Mouse (Mus musculus): ENCODE measurements around the gene Pepd. TPM values are rescaled to one million over a fixed set of nuclear protein-coding genes. Genes with fewer than 3 reads are reported as not detected.

The Pepd gene
- total RNA-seq, 2 experiments from 2014 or later: 31.4 to 31.8 TPM

- Histone ChIP-seq H3K27ac (peak overlapping the region; percentile 74), H3K4me3 (no peak overlapping the region)
- no peak for DNase-seq (ENCODE audit: low spot score in 2 of 2)
- no peak for TF ChIP-seq CTCF (conservative IDR thresholded peaks at IDR 0.05)
Observed at GRCm38 (mm10) chr7:35042759-35043217, 130.6 kb downstream of the Pepd start.

GRCm38 (mm10) chr7:35043266-35043817 is 131.2 kb downstream of the Pepd start:
- no peak for DNase-seq (ENCODE audit: low spot score in 2 of 2)
- Histone ChIP-seq H3K4me3 (no peak overlapping the region), H3K27ac (peak overlapping the region; percentile 74; the same call in 1 of the 2 replicates)
- TF ChIP-seq CTCF (conservative IDR thresholded peaks at IDR 0.05): no peak

- no peak overlapping the region for H3K27ac ChIP-seq
- no peak for DNase-seq (ENCODE audit: low spot score in 2 of 2)
- peak; percentile 25; the same call in 1 of the 2 replicates for TF ChIP-seq CTCF (conservative IDR thresholded peaks at IDR 0.05)
- H3K4me3 ChIP-seq: no peak overlapping the region
Observed at GRCm38 (mm10) chr7:35044719-35045118, 132.5 kb downstream of the Pepd start.

GRCm38 (mm10) chr7:35046091-35046490 is 133.9 kb downstream of the Pepd start:
- no peak for DNase-seq (ENCODE audit: low spot score in 2 of 2)
- Histone ChIP-seq H3K27ac (no peak overlapping the region), H3K4me3 (no peak overlapping the region)
- TF ChIP-seq CTCF (conservative IDR thresholded peaks at IDR 0.05): no peak

GRCm38 (mm10) chr7:35050540-35050939 is 138.4 kb downstream of the Pepd start:
- DNase-seq (ENCODE audit: low spot score in 2 of 2): no peak
- H3K4me3 ChIP-seq: no peak overlapping the region
- H3K27ac ChIP-seq: no peak overlapping the region
- no peak for TF ChIP-seq CTCF (conservative IDR thresholded peaks at IDR 0.05)

- TF ChIP-seq CTCF (conservative IDR thresholded peaks at IDR 0.05): no peak
- Histone ChIP-seq H3K4me3 (no peak overlapping the region), H3K27ac (no peak overlapping the region)
- no peak for DNase-seq (ENCODE audit: low spot score in 2 of 2)
Observed at GRCm38 (mm10) chr7:35053161-35053560, 141.0 kb downstream of the Pepd start.

- Histone ChIP-seq H3K4me3 (no peak overlapping the region), H3K27ac (no peak overlapping the region)
- TF ChIP-seq CTCF (conservative IDR thresholded peaks at IDR 0.05): no peak
- no peak for DNase-seq (ENCODE audit: low spot score in 2 of 2)
Observed at GRCm38 (mm10) chr7:35054286-35054685, 142.1 kb downstream of the Pepd start.

- H3K4me3 ChIP-seq: peak overlapping the region; percentile 72
- DNase-seq (ENCODE audit: low spot score in 2 of 2): no peak
- TF ChIP-seq CTCF (conservative IDR thresholded peaks at IDR 0.05): no peak
- peak overlapping the region; percentile 96 for H3K27ac ChIP-seq
Observed at GRCm38 (mm10) chr7:35054977-35055618, 142.9 kb downstream of the Pepd start.

- peak overlapping the region; percentile 72 for H3K4me3 ChIP-seq
- peak; percentile 37 for TF ChIP-seq CTCF (conservative IDR thresholded peaks at IDR 0.05)
- H3K27ac ChIP-seq: peak overlapping the region; percentile 96
- DNase-seq (ENCODE audit: low spot score in 2 of 2): peak; percentile 42 to 73
Observed at GRCm38 (mm10) chr7:35055619-35056435, 143.6 kb downstream of the Pepd start.

GRCm38 (mm10) chr7:35056436-35056864 is 144.3 kb downstream of the Pepd start, which contains the start of gene Cebpg:
TSS of gene Cebpg (minus strand) at chr7:35056573.
- no peak for TF ChIP-seq CTCF (conservative IDR thresholded peaks at IDR 0.05)

GRCm38 (mm10) chr7:35056999-35057398 is 144.8 kb downstream of the Pepd start:
- no peak for TF ChIP-seq CTCF (conservative IDR thresholded peaks at IDR 0.05)
- peak overlapping the region; percentile 86 for H3K27ac ChIP-seq
- no peak for DNase-seq (ENCODE audit: low spot score in 2 of 2)
- peak overlapping the region; percentile 72 for H3K4me3 ChIP-seq

More at GRCm38 (mm10) chr7:35056436-35056864, 144.3 kb downstream of the Pepd start, which contains the start of gene Cebpg:
- H3K27ac ChIP-seq: peak within 1 kb of the TSS; percentile 96
- peak within 1 kb of the TSS; percentile 72 for H3K4me3 ChIP-seq
- DNase-seq (ENCODE audit: low spot score in 2 of 2): peak; percentile 95 to 99

GRCm38 (mm10) chr7:35057569-35057968 is 145.4 kb downstream of the Pepd start:
- Histone ChIP-seq H3K4me3 (no peak overlapping the region), H3K27ac (peak overlapping the region; percentile 86)
- DNase-seq (ENCODE audit: low spot score in 2 of 2): no peak
- TF ChIP-seq CTCF (conservative IDR thresholded peaks at IDR 0.05): no peak

- TF ChIP-seq CTCF (conservative IDR thresholded peaks at IDR 0.05): no peak
- no peak overlapping the region for H3K4me3 ChIP-seq
- H3K27ac ChIP-seq: no peak overlapping the region
- DNase-seq (ENCODE audit: low spot score in 2 of 2): no peak
Observed at GRCm38 (mm10) chr7:35058329-35058728, 146.2 kb downstream of the Pepd start.

Data from layer of hippocampus, adult 2 months (tissue).